Mouse (Mus musculus): Measurements from ENCODE around the gene Ppm1a.

GRCm38 (mm10) chr12:72757596-72757995, 341 bp downstream of the Ppm1a start:
- TF ChIP-seq CTCF (IDR thresholded peaks at IDR 0.05; ENCODE audit: control insufficient read depth, insufficient read depth, insufficient read length) (no peak), MAX (IDR thresholded peaks at IDR 0.05) (no peak), USF1 (IDR thresholded peaks at IDR 0.05; ENCODE audit: low read depth) (no peak), CEBPB (IDR thresholded peaks at IDR 0.05; ENCODE audit: low read depth) (no peak), MYOD1 (IDR thresholded peaks at IDR 0.05; ENCODE audit: control insufficient read depth, insufficient read length, low read depth) (no peak)
